Mouse (Mus musculus): ENCODE results near the gene Olfr1260. TPM values are rescaled to one million over a fixed set of nuclear protein-coding genes. Genes with fewer than 3 reads are reported as not detected.

Olfr1260 gene
- not detected in 2 replicates for total RNA-seq (2023)

DNA sequence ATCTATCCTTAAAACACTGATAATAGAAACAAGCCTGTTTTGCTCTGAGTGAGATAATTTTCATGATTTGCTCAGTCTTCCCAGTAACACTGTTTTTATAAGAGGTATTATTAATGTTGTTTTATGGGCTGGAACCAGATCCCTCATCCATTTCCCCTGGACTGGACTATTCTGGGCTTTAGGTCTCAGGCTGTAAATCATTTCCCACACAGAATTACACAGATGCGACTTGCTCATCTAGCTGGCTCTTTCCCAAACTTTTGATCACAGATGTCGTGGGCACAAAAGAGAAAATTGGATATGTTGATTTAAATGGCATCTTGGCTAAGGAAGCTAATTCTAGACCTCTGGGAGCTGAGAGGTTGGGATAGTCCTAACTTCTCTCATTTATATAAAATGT lies at the start of gene Olfr1260:
Olfr1260 (plus strand) TSS at position 157 of the 400 bp plus-strand sequence.

DNA sequence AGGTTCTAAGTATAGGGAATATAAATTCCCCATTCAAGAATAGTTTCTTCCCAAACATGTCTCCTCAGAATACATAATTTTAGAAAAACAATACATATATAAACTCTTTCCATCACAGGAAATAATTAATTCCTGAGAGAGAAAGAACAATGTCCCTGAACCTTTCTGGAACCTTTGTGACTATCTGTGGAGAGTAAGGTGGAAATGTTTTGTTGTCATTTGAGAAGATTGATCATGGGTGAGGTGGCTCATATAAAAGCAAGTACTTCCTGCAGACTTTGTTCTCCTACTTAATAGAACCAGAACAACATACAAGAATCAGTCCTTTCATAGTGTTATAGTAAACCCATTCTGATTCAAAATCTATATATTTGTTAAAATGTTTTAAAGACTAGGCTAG lies 47.1 kb upstream of the Olfr1260 start, which contains the start of gene Olfr1258:
Olfr1258 (plus strand) TSS at position 301 of the 400 bp plus-strand sequence.

DNA sequence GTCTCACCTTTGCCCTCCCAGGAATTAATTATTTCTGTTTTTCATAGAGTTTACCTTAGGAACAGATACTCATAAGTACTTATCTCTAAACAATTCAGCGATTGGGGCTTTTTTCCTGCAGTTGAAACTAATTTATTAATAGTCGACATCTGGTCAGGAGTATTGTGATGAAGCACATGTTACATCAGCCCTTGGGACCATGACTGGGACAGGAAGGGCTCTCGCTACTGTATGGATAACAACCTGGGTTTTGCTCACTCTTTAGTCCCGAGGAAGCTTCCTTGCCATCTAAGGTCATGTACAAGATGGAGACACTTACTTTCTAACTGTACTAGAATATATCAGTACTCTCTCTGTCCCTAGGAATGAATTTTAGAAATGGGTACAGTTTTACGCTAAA lies 25.6 kb upstream of the Olfr1260 start, which contains the start of gene Olfr1259:
Olfr1259 (minus strand) TSS at position 101 of the 400 bp plus-strand sequence.

DNA sequence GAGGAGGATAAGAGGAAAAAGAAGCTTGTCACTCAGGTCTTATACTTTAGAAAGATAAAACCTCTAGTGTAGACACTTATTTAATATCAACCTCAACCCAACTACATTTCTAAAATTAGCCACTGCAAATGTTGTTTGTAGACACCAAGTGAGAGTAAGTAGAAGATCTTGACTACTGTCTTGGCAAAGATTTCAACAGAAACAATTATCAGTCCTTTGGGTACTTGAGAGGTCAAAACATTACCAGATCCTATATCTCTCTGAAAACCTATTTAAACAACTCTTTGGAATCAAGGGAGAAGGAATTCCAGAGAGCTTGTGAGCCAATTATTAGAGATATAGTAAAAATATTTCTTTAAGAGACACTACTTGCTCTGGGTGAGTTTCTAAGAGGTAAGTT lies 16.8 kb downstream of the Olfr1260 start, which contains the start of gene Olfr1261:
Olfr1261 (plus strand) TSS at position 301 of the 400 bp plus-strand sequence.

DNA sequence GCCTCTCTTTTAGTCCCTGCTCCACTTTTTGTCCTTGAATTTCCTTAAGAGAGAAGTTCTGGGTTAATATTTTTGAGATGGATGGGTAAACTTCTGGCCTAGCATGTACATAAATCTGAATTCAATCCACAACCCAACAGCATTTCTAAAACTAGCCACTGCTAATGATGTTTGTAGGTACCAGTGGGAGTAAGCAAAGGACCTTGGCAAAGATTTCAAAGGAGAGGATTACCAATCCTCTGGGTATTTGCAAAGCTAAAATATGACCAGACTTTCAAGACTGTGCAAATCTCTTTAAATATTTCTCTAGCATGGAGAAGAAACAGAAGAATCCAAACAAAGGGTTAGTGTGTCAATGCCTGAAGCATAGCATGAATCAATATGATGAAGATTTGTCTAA lies 25.7 kb downstream of the Olfr1260 start, which contains the start of gene Olfr1262:
Olfr1262 (plus strand) TSS at position 301 of the 400 bp plus-strand sequence.

DNA sequence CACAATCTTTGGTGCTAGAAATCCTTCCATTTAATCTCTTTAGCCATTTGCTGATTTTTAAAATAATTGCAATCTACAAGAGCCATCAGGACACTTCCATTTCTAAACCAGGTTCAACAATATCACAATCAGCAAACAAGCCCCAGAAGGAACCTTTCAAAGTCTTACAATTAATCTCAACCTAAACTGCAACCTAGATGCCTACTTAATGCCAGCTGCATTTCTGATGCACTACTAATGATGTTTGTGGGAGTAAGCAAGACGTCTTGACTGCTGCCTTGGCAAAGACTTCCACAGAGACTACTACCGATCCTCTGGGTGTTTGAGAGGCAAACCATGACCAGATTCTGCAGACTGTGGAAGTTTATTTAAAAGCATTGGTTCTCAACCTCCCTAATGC lies 37.7 kb downstream of the Olfr1260 start, which contains the start of gene Olfr1263:
Olfr1263 (plus strand) TSS at position 301 of the 400 bp plus-strand sequence.

DNA sequence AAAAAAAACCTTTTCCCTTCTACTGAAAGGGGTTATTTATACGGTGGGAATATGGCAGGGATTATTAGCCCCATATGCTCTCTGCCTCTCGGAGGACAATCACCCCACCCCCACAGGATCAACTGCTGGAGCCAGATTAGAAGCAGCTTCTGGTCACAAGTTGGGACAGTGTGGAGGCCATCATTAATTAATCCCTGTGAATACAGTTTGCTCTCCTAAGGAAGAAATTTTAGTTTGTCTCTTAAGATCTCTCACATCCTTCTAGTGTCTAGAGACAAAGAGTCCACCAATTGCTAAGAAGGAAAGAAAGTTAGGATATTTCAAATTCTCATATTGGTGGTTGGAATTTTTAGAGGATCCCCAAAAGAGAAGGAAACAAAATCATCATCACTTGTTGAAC lies 51.3 kb downstream of the Olfr1260 start, which contains the start of gene Olfr1264:
Olfr1264 (minus strand) TSS at position 101 of the 400 bp plus-strand sequence.

Other genes with a start within 250 kb of the Olfr1260 start
- gene Olfr1252, start 249.3 kb upstream of the Olfr1260 start, total RNA-seq (2023), result not detected in 2 replicates
- not detected in 2 replicates for gene Olfr1253, start 217.2 kb upstream of the Olfr1260 start, total RNA-seq (2023)
- not detected in 2 replicates for gene Olfr1254, start 180.7 kb upstream of the Olfr1260 start, total RNA-seq (2023)
- gene Olfr1255, start 162.3 kb upstream of the Olfr1260 start, total RNA-seq (2023), result not detected in 2 replicates
- gene Olfr1256, start 132.8 kb upstream of the Olfr1260 start, total RNA-seq (2023), result not detected in 2 replicates
- gene Olfr48, start 126.1 kb upstream of the Olfr1260 start, total RNA-seq (2023), result not detected in 2 replicates
- not detected in 2 replicates for gene Olfr1257, start 95.9 kb upstream of the Olfr1260 start, total RNA-seq (2023)
- gene Olfr1258, start 47.0 kb upstream of the Olfr1260 start, total RNA-seq (2023), result not detected in 2 replicates
- gene Olfr1259, start 25.7 kb upstream of the Olfr1260 start, total RNA-seq (2023), result not detected in 2 replicates
- gene Olfr1261, start 16.9 kb downstream of the Olfr1260 start, total RNA-seq (2023), result not detected in 2 replicates
- gene Olfr1262, start 25.8 kb downstream of the Olfr1260 start, total RNA-seq (2023), result not detected in 2 replicates
- not detected in 2 replicates for gene Olfr1263, start 37.8 kb downstream of the Olfr1260 start, total RNA-seq (2023)
- gene Olfr1264, start 51.2 kb downstream of the Olfr1260 start, total RNA-seq (2023), result not detected in 2 replicates
- gene Olfr1265, start 61.0 kb downstream of the Olfr1260 start, total RNA-seq (2023), result not detected in 2 replicates
- not detected in 2 replicates for gene Olfr140, start 89.3 kb downstream of the Olfr1260 start, total RNA-seq (2023)
- not detected in 2 replicates for gene Olfr1269, start 147.1 kb downstream of the Olfr1260 start, total RNA-seq (2023)
- not detected in 2 replicates for gene Olfr32, start 168.0 kb downstream of the Olfr1260 start, total RNA-seq (2023)
- gene Olfr1270, start 178.8 kb downstream of the Olfr1260 start, total RNA-seq (2023), result not detected in 2 replicates

Measured in neutrophil, adult 65 days (primary cell).